Mouse (Mus musculus) lung, postnatal 25 days (tissue): ENCODE results near the gene Fam241a.

Experiments
- DNase-seq: peaks from one replicate; pipeline ENCODE4 v3.0.0; 2022; ENCODE audit warnings: low spot score

The Fam241a gene

GRCm38 (mm10) chr3:127837154-127837865 lies 58.8 kb downstream of the Fam241a start, which contains the start of gene Ap1ar:
TSS of gene Ap1ar (minus strand) at chr3:127837523.
- DNase-seq, result peak; percentile 97

- peak; percentile 10 for DNase-seq
Measured at GRCm38 (mm10) chr3:127836798-127837153, 59.3 kb downstream of the Fam241a start.

- no peak for DNase-seq
Measured at GRCm38 (mm10) chr3:127835594-127835993, 60.5 kb downstream of the Fam241a start.

GRCm38 (mm10) chr3:127834040-127834439 lies 62.1 kb downstream of the Fam241a start:
- no peak for DNase-seq

GRCm38 (mm10) chr3:127831079-127831478 lies 65.0 kb downstream of the Fam241a start:
- no peak for DNase-seq

- DNase-seq, result no peak
Measured at GRCm38 (mm10) chr3:127830183-127830582, 65.9 kb downstream of the Fam241a start.

- peak; percentile 11 for DNase-seq
Measured at GRCm38 (mm10) chr3:127827123-127827522, 69.0 kb downstream of the Fam241a start.

GRCm38 (mm10) chr3:127826503-127826902 lies 69.6 kb downstream of the Fam241a start:
- DNase-seq, result no peak

GRCm38 (mm10) chr3:127823886-127824863 lies 71.9 kb downstream of the Fam241a start:
- DNase-seq, result no peak

GRCm38 (mm10) chr3:127821209-127821608 lies 74.9 kb downstream of the Fam241a start:
- DNase-seq, result no peak

GRCm38 (mm10) chr3:127820400-127820799 lies 75.7 kb downstream of the Fam241a start:
- DNase-seq, result no peak
